Mouse (Mus musculus): ENCODE results near the gene Camkmt. TPM values are rescaled to one million over a fixed set of nuclear protein-coding genes. Genes with fewer than 3 reads are reported as not detected.

Camkmt gene
- polyA plus RNA-seq, 1 experiment: 4.8 TPM

DNA sequence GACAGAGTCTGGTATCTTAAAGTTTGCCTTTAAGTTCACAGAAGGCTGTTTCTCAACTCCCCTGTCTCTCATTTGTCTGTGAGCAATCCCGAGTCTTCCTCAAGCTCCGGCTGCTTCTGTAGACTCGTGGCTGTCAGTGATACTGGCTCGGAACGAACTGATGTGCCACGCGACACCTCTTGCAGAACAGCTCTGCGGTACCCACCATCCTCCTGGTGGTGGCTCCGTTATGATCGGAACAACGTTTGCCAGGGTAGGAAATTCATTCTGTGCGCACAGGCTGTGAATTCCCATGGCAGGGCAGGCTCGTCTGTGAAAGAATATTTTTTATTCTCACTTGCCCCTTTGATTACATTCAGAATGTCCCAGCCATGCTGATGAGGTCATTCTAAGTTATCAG lies 221.0 kb downstream of the Camkmt start:
- Histone ChIP-seq H3K27me3 (ENCODE audit: control insufficient read depth, insufficient read depth, low read length) (no peaks in the 10 kb centered on the region), H3K36me3 (ENCODE audit: control insufficient read depth, insufficient read depth, low read length) (no peaks in the 10 kb centered on the region), H3K27ac (ENCODE audit: control insufficient read depth, insufficient read depth, low read depth, low read length) (no peak overlapping the region), H3K4me1 (ENCODE audit: control insufficient read depth, insufficient read depth, low read length) (no peaks in the 10 kb centered on the region), H3K4me3 (ENCODE audit: control insufficient read depth, low read depth, low read length) (no peak overlapping the region)
- no peak for TF ChIP-seq CTCF (IDR thresholded peaks at IDR 0.05; ENCODE audit: control insufficient read depth, insufficient read depth, insufficient replicate concordance, low read depth, low read length)
- TF ChIP-seq POLR2A (IDR thresholded peaks at IDR 0.05; ENCODE audit: control insufficient read depth, low read depth, low read length): no peak

DNA sequence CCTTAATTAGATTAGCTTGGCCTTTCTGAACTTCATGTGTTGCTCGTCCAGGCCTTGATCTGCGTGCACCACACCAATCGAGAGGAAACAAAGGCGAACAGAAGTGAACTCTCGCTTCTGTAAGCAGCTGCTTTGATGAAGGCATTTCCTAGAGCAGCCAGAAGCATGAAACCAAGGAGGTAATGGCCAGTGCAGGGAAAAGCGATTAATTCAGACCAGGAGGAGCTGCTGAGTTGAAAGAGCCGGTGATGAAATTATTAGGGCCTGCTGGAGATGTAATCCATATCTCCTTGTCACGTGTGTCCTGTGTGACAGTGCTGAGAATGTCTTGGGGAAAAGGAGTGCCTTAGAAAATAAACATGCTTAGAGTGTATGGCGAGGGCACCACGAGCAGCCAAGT lies 228.0 kb downstream of the Camkmt start:
- H3K4me1 ChIP-seq (ENCODE audit: control insufficient read depth, insufficient read depth, low read length): no peaks in the 10 kb centered on the region
- TF ChIP-seq CTCF (IDR thresholded peaks at IDR 0.05; ENCODE audit: control insufficient read depth, insufficient read depth, insufficient replicate concordance, low read depth, low read length) (no peak), POLR2A (IDR thresholded peaks at IDR 0.05; ENCODE audit: control insufficient read depth, low read depth, low read length) (no peak)
- H3K4me3 ChIP-seq (ENCODE audit: control insufficient read depth, low read depth, low read length): no peak overlapping the region
- no peaks in the 10 kb centered on the region for H3K27me3 ChIP-seq (ENCODE audit: control insufficient read depth, insufficient read depth, low read length)
- H3K27ac ChIP-seq (ENCODE audit: control insufficient read depth, insufficient read depth, low read depth, low read length): no peak overlapping the region
- no peaks in the 10 kb centered on the region for H3K36me3 ChIP-seq (ENCODE audit: control insufficient read depth, insufficient read depth, low read length)

DNA sequence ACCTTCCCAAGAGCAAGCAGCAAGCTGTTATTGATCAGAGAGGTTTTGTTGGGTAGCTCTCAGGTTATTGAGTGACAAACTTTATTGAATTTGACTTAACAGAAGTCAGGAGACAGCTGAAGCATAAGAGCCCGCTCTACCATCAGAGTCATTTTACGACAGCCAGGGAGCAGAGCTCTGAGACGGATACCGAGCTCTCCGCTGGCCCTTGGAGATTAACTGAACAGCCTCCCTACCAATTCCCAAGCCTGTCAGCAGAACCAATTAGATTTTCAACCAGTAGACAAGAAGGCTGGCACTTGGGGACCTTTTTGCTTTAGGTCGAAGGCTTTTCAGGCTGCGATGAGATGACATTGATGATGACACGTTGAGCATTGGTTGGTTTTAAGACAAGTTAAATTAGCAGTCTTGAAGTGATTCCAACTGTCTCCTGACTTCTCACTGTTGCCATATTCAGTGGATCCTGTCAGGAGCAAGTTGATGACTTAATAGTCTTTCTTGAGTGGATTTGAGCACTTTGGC lies 229.5 kb downstream of the Camkmt start:
- TF ChIP-seq CTCF (IDR thresholded peaks at IDR 0.05; ENCODE audit: control insufficient read depth, insufficient read depth, insufficient replicate concordance, low read depth, low read length) (no peak), POLR2A (IDR thresholded peaks at IDR 0.05; ENCODE audit: control insufficient read depth, low read depth, low read length) (no peak)
- no peak overlapping the region for H3K4me3 ChIP-seq (ENCODE audit: control insufficient read depth, low read depth, low read length)
- H3K27ac ChIP-seq (ENCODE audit: control insufficient read depth, insufficient read depth, low read depth, low read length): no peak overlapping the region
- H3K36me3 ChIP-seq (ENCODE audit: control insufficient read depth, insufficient read depth, low read length): no peaks in the 10 kb centered on the region
- H3K27me3 ChIP-seq (ENCODE audit: control insufficient read depth, insufficient read depth, low read length): no peaks in the 10 kb centered on the region
- no peaks in the 10 kb centered on the region for H3K4me1 ChIP-seq (ENCODE audit: control insufficient read depth, insufficient read depth, low read length)

DNA sequence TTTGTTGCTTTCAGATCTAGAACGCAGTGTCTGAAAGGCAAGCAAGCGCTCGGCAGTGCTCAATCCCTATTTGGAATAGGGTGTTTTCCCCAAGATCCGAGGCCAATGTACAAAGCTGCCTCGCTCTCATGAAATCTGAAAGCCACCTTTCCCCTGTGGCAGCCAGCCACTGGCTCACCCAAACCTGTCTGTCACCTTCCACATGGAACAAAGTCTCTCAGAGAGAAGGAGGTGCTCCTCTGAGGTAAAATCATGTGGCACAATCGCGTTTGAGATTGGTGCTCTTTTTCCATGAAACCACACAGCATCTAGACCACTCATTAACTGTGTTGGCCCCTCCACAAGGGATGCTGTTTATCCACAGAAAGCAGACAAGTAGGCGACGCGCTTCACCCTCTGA lies 238.5 kb downstream of the Camkmt start:
- Histone ChIP-seq H3K27ac (ENCODE audit: control insufficient read depth, insufficient read depth, low read depth, low read length) (no peak overlapping the region), H3K27me3 (ENCODE audit: control insufficient read depth, insufficient read depth, low read length) (no peaks in the 10 kb centered on the region), H3K36me3 (ENCODE audit: control insufficient read depth, insufficient read depth, low read length) (no peaks in the 10 kb centered on the region), H3K4me1 (ENCODE audit: control insufficient read depth, insufficient read depth, low read length) (no peaks in the 10 kb centered on the region), H3K4me3 (ENCODE audit: control insufficient read depth, low read depth, low read length) (no peak overlapping the region)
- TF ChIP-seq CTCF (IDR thresholded peaks at IDR 0.05; ENCODE audit: control insufficient read depth, insufficient read depth, insufficient replicate concordance, low read depth, low read length) (no peak), POLR2A (IDR thresholded peaks at IDR 0.05; ENCODE audit: control insufficient read depth, low read depth, low read length) (no peak)

DNA sequence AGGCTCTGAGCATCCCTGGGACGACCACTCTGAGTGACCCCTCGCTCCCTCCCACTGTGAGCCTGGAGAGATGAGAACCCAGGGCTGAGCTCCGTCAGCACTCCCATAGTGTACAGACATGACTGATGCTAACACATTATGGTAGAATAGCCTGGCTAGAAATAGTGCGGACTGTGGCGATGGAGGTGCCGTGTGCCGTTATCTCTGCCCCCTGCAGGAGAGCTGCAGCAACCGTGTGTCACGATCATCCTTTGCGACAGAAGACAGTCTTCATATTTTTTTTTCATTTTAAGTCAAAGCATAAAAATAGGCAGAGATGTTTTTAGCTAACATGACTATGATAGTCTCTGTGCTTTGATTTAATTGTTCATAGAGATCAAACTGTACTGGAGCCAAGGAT lies 245.1 kb downstream of the Camkmt start:
- Histone ChIP-seq H3K27me3 (ENCODE audit: control insufficient read depth, insufficient read depth, low read length) (no peaks in the 10 kb centered on the region), H3K4me1 (ENCODE audit: control insufficient read depth, insufficient read depth, low read length) (no peaks in the 10 kb centered on the region), H3K27ac (ENCODE audit: control insufficient read depth, insufficient read depth, low read depth, low read length) (no peak overlapping the region), H3K4me3 (ENCODE audit: control insufficient read depth, low read depth, low read length) (no peak overlapping the region), H3K36me3 (ENCODE audit: control insufficient read depth, insufficient read depth, low read length) (no peaks in the 10 kb centered on the region)
- TF ChIP-seq POLR2A (IDR thresholded peaks at IDR 0.05; ENCODE audit: control insufficient read depth, low read depth, low read length): no peak
- TF ChIP-seq CTCF (IDR thresholded peaks at IDR 0.05; ENCODE audit: control insufficient read depth, insufficient read depth, insufficient replicate concordance, low read depth, low read length): no peak

DNA sequence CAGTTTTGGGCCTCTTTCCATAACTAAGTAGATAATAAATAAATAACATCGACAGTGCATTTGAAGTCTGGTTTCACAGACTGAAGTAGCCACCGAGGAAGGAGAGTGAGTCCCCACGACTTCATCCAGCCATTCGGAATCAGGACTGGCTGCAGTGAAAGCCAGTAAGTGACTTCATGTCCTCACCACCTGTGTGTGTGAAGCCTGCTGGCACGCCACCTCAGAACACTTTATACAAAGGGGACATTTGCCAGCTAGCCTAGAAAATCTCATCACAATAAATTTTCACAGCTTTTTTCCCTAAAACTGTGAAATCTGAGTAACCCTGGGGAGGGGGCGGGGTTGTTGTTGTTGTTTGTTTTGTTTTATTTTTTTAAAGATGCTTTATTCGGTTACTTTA lies 247.3 kb downstream of the Camkmt start:
- Histone ChIP-seq H3K27me3 (ENCODE audit: control insufficient read depth, insufficient read depth, low read length) (no peaks in the 10 kb centered on the region), H3K4me3 (ENCODE audit: control insufficient read depth, low read depth, low read length) (no peak overlapping the region), H3K36me3 (ENCODE audit: control insufficient read depth, insufficient read depth, low read length) (no peaks in the 10 kb centered on the region), H3K27ac (ENCODE audit: control insufficient read depth, insufficient read depth, low read depth, low read length) (no peak overlapping the region), H3K4me1 (ENCODE audit: control insufficient read depth, insufficient read depth, low read length) (no peaks in the 10 kb centered on the region)
- TF ChIP-seq POLR2A (IDR thresholded peaks at IDR 0.05; ENCODE audit: control insufficient read depth, low read depth, low read length): no peak
- no peak for TF ChIP-seq CTCF (IDR thresholded peaks at IDR 0.05; ENCODE audit: control insufficient read depth, insufficient read depth, insufficient replicate concordance, low read depth, low read length)

DNA sequence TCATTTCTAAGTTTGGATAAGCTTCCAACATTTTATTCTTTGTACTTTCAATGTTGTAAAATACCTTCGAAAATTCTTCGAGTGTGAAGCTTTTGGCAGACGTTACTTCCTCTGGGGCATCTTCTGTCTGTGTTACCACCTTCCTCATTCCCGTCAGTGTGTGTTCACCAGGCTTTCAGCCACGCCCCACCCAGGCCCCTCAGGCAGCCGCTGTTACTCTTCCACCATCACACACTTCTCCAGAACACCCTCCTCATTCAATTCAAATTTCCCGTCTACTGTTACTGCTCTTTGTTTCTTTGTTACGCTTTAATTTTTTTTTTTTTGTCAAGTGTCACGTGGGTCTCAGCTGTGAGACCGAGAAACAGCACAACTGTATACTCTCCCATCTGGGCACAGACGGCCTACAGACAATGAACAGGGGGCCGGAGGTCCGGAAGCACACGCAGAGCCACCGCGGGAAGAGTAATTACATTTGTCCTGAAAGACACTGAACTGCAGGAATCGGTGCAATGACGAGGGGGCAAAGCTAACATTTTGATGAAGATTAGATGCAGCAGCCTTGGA lies 250.9 kb downstream of the Camkmt start:
- H3K27ac ChIP-seq (ENCODE audit: control insufficient read depth, insufficient read depth, low read depth, low read length): no peak overlapping the region
- H3K27me3 ChIP-seq (ENCODE audit: control insufficient read depth, insufficient read depth, low read length): no peaks in the 10 kb centered on the region
- H3K36me3 ChIP-seq (ENCODE audit: control insufficient read depth, insufficient read depth, low read length): no peaks in the 10 kb centered on the region
- TF ChIP-seq CTCF (IDR thresholded peaks at IDR 0.05; ENCODE audit: control insufficient read depth, insufficient read depth, insufficient replicate concordance, low read depth, low read length) (no peak), POLR2A (IDR thresholded peaks at IDR 0.05; ENCODE audit: control insufficient read depth, low read depth, low read length) (no peak)
- H3K4me3 ChIP-seq (ENCODE audit: control insufficient read depth, low read depth, low read length): no peak overlapping the region
- no peaks in the 10 kb centered on the region for H3K4me1 ChIP-seq (ENCODE audit: control insufficient read depth, insufficient read depth, low read length)
